Mouse (Mus musculus): ENCODE measurements around the gene Eya2. TPM values are rescaled to one million over a fixed set of nuclear protein-coding genes. Genes with fewer than 3 reads are reported as not detected.
"Not testable (repeated sequence)": the region's sequence is repeated elsewhere in the genome, so short reads cannot be mapped to it uniquely, and the experiment has no call there.

The Eya2 gene
- polyA plus RNA-seq, 1 experiment from 2014 or later, result 7.8 TPM

DNA sequence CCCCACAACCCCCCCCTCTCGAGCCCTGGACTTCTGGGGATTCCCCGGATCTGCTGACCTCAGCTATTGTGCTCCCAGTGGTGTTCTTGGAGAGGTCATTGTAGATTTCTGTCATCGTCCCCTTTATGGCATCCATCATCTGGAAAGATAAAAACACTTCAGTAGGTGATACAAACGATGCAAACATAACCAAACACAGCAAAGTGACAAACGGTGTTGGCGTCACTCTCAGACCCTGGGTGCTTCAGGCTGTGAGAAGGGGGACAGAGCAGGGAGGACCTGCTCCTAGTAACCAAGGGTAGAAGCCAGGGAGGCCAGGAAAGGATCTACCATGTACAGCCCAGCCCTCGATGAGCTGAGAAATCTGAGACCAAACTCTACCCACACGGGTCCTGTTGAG is 203.0 kb downstream of the Eya2 start:
- Histone ChIP-seq H3K9ac (no peak overlapping the region), H3K36me3 (replicated peaks) (peaks cover 84% of the 10 kb centered on the region), H3K4me3 (replicated peaks) (no peak overlapping the region), H3K27me3 (no peaks in the 10 kb centered on the region), H3K9me3 (no peaks in the 10 kb centered on the region), H3K27ac (no peak overlapping the region), H3K4me1 (peaks cover 3% of the 10 kb centered on the region; the same call in 1 of the 2 replicates), H3K4me2 (no peak overlapping the region)
- WGBS, result 69% methylated on average over 8 of the region's 8 CpGs
- no peak for ATAC-seq (ENCODE audit: low FRiP score)

DNA sequence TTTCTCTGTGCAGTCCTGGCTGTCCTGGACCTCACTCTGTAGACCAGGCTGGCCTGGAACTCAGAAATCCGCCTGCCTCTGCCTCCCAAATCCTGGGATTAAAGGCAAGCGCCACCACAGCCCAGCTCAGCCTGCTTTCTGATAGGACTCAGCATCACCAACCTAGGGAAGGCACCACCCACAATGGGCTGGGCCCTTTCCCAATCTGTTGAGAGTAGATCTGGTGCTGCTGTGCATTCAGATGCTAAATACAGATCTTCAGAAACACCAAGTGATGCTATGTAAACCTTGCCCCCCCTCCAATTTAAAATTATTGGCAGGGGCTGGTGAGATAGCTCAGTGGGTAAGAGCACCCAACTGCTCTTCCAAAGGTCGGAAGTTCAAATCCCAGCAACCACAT is 205.3 kb downstream of the Eya2 start:
- not testable (repeated sequence) for H3K9ac ChIP-seq; H3K4me1 ChIP-seq; H3K9me3 ChIP-seq; H3K4me2 ChIP-seq; H3K27ac ChIP-seq; ATAC-seq (ENCODE audit: low FRiP score); H3K27me3 ChIP-seq; H3K4me3 ChIP-seq (replicated peaks)
- peaks cover 81% of the 10 kb centered on the region for H3K36me3 ChIP-seq (replicated peaks)
- WGBS, result 95% methylated on average over 3 of the region's 3 CpGs

DNA sequence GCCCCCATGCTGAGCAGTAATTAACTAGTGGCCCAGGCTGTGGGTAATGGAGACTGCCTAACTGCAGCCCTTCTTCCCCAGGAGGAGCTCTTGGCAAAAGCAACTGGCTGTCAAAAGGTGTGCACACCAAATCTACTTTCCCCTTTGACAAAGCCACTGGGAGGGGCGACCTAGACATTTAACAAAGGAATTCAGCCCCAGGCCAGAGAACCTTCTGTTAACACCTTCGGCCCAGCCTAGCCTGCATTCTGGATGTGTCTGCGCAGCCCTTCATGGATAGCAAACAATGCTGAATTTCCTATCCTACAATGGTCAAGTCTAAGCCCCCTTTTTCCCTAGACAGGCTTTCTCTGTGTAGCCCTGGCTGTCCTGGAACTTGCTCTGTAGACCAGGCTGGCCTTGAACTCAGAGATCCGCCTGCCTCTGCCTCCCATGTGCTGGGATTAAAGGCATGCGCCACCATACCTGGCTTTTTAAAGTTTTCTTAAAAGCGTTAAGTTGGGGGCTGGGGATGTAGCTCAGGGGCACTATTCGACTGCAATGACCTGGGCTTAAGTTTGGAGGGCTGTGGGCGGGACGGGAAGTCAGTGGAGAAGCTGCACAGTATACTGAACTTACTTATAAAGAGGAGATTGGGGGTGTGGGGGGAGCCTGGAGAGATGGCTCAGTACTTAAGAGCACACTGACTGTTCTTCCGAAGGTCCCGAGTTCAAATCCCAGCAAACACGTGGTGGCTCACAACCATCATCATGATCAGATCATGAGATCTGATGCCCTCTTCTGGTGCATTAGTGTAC is 213.5 kb downstream of the Eya2 start:
- H3K9ac ChIP-seq, result no peak overlapping the region
- H3K27me3 ChIP-seq, result no peaks in the 10 kb centered on the region
- peaks cover 90% of the 10 kb centered on the region for H3K36me3 ChIP-seq (replicated peaks)
- no peak for ATAC-seq (ENCODE audit: low FRiP score)
- H3K4me2 ChIP-seq, result no peak overlapping the region
- no peak overlapping the region for H3K4me3 ChIP-seq (replicated peaks)
- no peaks in the 10 kb centered on the region for H3K9me3 ChIP-seq
- H3K27ac ChIP-seq, result no peak overlapping the region
- WGBS, result 96% methylated on average over 12 of the region's 12 CpGs
- no peaks in the 10 kb centered on the region for H3K4me1 ChIP-seq

DNA sequence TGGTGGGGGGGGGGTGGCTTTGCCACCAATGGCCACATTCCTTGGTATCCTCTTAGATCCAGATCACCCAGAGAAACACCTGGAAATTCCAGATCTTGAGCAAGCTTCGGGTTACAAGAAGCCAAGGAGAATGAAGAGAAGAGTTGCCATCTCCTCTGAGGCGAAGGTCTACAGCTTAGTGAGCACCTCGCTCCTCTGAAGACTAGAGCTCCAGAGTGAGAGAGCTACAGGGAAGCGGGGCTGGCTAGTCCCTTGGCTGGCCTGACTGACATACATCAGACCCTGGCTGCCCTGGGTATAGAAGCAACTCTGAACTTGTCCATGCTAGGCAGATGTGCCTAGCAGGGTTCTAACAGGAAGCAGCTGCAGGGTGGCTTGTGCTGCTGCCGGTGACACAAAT is 214.3 kb downstream of the Eya2 start:
- H3K27ac ChIP-seq, result no peak overlapping the region
- WGBS, result 97% methylated on average over 5 of the region's 5 CpGs
- no peak overlapping the region for H3K4me2 ChIP-seq
- no peaks in the 10 kb centered on the region for H3K27me3 ChIP-seq
- no peak overlapping the region for H3K4me3 ChIP-seq (replicated peaks)
- no peaks in the 10 kb centered on the region for H3K9me3 ChIP-seq
- no peaks in the 10 kb centered on the region for H3K4me1 ChIP-seq
- H3K36me3 ChIP-seq (replicated peaks), result peaks cover 95% of the 10 kb centered on the region
- ATAC-seq (ENCODE audit: low FRiP score), result no peak
- no peak overlapping the region for H3K9ac ChIP-seq

DNA sequence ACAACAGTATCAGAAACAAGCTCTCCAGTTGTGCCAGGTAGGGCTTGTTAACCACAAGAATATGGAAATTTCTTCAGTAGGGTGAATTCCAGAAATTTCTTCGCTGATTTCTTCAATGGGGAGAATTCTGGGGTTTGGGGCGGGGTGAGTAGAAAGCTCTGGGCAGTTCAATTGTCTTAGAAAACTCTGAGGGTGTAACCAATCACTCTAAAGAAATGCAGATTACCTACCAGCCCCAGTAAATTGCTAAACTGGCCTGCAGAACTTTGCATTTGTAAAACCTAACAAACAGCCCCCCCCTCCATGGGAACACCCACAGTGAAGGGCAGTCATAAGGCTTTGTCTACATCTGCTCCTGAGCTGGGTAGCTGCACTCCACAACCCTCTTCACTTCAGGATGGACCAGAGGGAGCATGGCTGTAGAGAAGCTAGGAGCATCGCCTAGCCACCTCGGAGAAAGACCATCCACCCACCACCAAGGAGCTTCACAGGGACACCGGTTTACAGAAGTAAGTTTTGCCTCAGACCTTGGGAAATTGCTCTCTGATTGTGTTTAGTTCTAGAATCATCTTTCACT is 215.2 kb downstream of the Eya2 start:
- 86% methylated on average over 5 of the region's 5 CpGs for WGBS
- H3K27me3 ChIP-seq, result no peaks in the 10 kb centered on the region
- H3K9me3 ChIP-seq, result no peaks in the 10 kb centered on the region
- H3K36me3 ChIP-seq (replicated peaks), result peaks cover 95% of the 10 kb centered on the region
- no peak for ATAC-seq (ENCODE audit: low FRiP score)
- no peak overlapping the region for H3K9ac ChIP-seq
- H3K27ac ChIP-seq, result no peak overlapping the region
- no peak overlapping the region for H3K4me2 ChIP-seq
- no peaks in the 10 kb centered on the region for H3K4me1 ChIP-seq
- H3K4me3 ChIP-seq (replicated peaks), result no peak overlapping the region

DNA sequence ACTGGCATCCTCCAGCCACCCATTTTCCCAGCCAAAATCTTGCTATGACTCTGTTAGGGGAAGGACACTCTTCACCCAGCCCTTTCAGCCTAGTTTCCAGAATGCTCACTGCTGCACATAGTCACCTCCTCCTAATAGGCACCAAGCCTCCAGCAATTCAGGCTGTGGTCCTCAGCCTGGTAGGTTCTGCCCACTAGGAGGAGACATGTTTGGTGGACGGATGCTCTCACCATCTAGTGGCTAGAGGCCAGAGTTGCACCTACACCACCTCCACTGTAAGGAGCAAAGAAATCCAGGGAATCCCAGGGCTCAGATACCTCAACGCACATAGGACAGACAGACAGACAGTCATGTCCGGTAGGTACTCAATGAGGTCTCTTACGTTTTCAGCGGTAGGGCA is 216.7 kb downstream of the Eya2 start:
- H3K9ac ChIP-seq, result no peak overlapping the region
- no peaks in the 10 kb centered on the region for H3K9me3 ChIP-seq
- H3K4me1 ChIP-seq, result peaks cover 7% of the 10 kb centered on the region
- no peaks in the 10 kb centered on the region for H3K27me3 ChIP-seq
- ATAC-seq (ENCODE audit: low FRiP score), result no peak
- no peak overlapping the region for H3K4me3 ChIP-seq (replicated peaks)
- H3K36me3 ChIP-seq (replicated peaks), result peaks cover 95% of the 10 kb centered on the region
- H3K27ac ChIP-seq, result no peak overlapping the region
- 64% methylated on average over 5 of the region's 5 CpGs for WGBS
- H3K4me2 ChIP-seq, result no peak overlapping the region

DNA sequence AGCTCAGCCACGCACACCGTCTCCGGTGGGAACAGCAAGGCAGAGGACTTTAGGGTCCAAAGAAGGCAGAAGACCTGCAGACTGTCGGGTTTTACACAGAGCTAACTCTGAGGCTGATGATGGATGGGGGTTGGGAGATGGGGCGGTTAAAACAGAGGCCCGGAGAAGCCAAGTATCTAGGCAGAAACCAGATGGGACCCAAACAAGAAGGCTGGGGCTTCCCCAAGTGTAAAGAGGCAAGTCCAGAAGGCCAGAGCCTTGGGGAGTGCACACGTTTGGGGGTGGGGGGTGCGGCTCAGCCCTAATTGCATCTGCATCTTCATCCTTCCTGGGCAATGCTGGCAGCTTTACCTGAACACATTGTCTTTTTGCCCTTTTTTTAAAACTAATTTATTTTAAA is 218.1 kb downstream of the Eya2 start:
- Histone ChIP-seq H3K9ac (no peak overlapping the region), H3K36me3 (replicated peaks) (peaks cover 94% of the 10 kb centered on the region), H3K27ac (no peak overlapping the region), H3K27me3 (no peaks in the 10 kb centered on the region), H3K4me3 (replicated peaks) (no peak overlapping the region), H3K9me3 (no peaks in the 10 kb centered on the region), H3K4me2 (no peak overlapping the region), H3K4me1 (peaks cover 7% of the 10 kb centered on the region)
- no peak for ATAC-seq (ENCODE audit: low FRiP score)
- 92% methylated on average over 8 of the region's 8 CpGs for WGBS

DNA sequence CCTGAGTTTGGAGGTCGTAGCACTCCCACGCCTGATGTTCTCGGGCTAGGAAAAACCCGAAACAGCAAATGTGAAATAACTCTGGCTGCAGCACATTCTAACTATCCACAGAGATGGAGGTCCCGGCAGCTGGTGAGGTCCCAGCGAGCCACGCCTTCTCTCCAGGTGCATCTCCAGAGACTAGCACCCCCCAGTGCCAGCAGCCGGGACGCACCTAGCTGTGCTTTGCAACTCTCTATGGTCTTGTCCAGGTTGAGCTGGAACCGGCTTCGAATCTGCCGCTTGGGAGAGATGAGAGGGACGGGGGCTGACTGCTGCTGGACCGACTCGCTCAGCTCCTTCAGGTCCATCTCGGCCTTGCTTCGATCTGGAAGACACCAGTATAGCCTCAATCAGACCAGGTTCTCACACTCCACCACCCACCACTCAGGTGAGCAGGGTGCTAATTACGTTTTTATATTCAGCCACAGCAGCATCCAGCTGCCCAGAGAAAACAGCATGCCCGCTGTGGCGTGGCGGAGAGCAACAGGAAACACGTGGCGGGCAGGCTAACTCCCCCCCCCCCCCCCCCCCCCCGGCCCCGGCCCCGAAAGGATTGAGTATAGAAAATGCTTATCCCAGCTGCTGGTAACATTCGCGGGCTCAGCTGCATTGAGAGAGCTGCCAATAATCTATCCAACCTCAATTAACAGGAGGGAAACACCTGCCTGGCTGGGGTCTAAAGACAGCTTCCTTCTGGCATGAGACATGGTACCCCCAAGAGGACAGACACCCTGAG is 220.5 kb downstream of the Eya2 start:
- Histone ChIP-seq H3K36me3 (replicated peaks) (peaks cover 86% of the 10 kb centered on the region), H3K9ac (no peak overlapping the region), H3K27ac (peak overlapping the region; percentile 59; the same call in 1 of the 2 replicates), H3K27me3 (no peaks in the 10 kb centered on the region), H3K4me1 (peaks cover 7% of the 10 kb centered on the region), H3K9me3 (no peaks in the 10 kb centered on the region), H3K4me2 (no peak overlapping the region), H3K4me3 (replicated peaks) (no peak overlapping the region)
- 85% methylated on average over 27 of the region's 28 CpGs for WGBS
- ATAC-seq (ENCODE audit: low FRiP score), result 0 out of 2 replicates have a peak, but pooled peaks have one; percentile 31

DNA sequence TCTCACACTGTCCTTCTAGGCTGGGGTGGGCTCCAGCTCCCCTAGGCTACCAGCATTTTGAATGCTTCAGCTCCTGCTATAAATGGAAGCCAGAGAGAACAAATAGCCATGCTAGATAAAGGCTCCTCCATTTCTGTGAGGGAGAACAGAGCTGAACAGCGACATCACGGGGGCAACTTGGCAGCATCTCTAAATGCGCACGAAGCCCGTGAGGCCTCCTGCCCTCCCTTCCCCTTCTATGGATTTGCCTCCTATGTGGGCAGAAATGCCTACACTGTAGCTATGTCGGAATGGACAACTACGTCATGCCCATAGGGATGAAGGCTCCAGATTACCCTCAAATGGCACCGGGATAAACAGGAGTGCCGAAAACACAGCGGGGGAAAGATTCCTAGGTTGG is 222.6 kb downstream of the Eya2 start:
- peaks cover 7% of the 10 kb centered on the region for H3K4me1 ChIP-seq
- 92% methylated on average over 10 of the region's 10 CpGs for WGBS
- peaks cover 85% of the 10 kb centered on the region for H3K36me3 ChIP-seq (replicated peaks)
- no peak overlapping the region for H3K4me2 ChIP-seq
- H3K27ac ChIP-seq, result no peak overlapping the region
- H3K4me3 ChIP-seq (replicated peaks), result no peak overlapping the region
- H3K9me3 ChIP-seq, result no peaks in the 10 kb centered on the region
- H3K9ac ChIP-seq, result no peak overlapping the region
- H3K27me3 ChIP-seq, result no peaks in the 10 kb centered on the region
- no peak for ATAC-seq (ENCODE audit: low FRiP score)

DNA sequence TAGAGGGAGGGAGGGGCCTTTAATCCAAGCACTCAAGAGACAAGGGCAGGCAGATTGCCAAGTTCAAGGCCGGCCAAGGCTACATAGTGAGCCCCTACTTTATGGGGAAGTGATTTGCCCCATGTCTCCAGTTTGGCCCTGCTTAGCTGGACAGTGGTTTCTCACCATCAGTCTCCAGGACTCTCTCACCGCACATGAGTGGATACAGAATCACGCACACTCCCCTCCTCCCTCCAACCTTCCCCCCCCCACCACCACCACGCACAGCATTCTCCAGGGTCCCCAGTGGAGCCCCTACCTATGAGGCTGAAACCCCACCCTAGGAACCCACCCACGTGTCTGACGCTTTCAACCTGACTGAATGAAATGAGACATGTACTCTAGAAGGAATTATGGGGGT is 223.7 kb downstream of the Eya2 start:
- H3K27me3 ChIP-seq, result no peaks in the 10 kb centered on the region
- WGBS, result 94% methylated on average over 6 of the region's 6 CpGs
- H3K9ac ChIP-seq, result no peak overlapping the region
- H3K4me2 ChIP-seq, result no peak overlapping the region
- no peak overlapping the region for H3K4me3 ChIP-seq (replicated peaks)
- peaks cover 87% of the 10 kb centered on the region for H3K36me3 ChIP-seq (replicated peaks)
- H3K27ac ChIP-seq, result no peak overlapping the region
- ATAC-seq (ENCODE audit: low FRiP score), result no peak
- H3K9me3 ChIP-seq, result no peaks in the 10 kb centered on the region
- peaks cover 7% of the 10 kb centered on the region for H3K4me1 ChIP-seq

DNA sequence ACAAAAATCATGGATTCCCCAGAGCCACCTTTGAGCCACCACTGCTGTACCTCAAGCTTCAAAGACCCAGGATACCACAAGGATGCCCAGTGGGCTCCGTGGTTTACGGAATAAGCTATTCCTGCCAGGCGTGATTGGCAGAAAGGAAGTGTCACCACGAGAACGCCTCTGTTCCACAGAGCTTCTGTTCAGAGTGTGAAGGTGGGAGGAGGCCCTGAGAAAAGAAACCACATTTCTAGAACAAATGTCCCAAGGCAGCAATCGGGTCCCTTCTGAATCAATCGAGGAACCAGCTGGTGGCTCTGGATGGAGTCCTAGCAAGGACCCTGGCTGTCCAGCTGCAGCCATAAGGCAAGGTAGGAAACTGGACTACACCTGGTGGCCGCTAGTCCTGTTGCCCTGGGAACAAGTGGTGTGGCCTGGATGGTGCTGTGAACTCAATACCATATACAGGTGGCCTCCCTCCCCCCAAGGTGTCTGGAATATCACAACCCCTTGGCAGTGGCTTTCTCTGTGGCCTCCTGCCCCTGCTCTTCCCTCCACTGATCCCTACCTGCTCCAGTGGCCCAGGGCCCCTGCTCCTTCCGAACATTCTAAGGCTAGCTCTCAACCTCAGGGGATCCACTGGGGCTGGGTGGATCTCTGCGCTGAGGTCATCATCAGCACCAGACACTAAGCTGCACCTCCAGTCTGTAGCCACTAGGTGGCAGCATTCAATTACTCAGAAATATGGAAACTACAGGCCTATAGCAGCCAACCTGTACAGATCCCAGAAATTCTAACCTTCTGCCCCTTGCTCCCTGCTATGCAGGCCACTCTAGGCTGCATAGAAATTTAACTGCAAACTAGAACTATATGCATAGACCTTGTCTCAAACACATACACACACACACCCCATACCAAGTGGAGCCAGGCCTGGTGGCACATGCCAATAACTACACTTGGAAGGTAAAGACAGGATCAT is 224.4 kb downstream of the Eya2 start:
- Histone ChIP-seq H3K4me3 (replicated peaks) (no peak overlapping the region), H3K9me3 (no peaks in the 10 kb centered on the region), H3K36me3 (replicated peaks) (peaks cover 87% of the 10 kb centered on the region), H3K9ac (no peak overlapping the region), H3K4me1 (peaks cover 7% of the 10 kb centered on the region), H3K27ac (no peak overlapping the region), H3K4me2 (no peak overlapping the region), H3K27me3 (no peaks in the 10 kb centered on the region)
- WGBS, result 80% methylated on average over 10 of the region's 10 CpGs
- ATAC-seq (ENCODE audit: low FRiP score), result peak; percentile 37

DNA sequence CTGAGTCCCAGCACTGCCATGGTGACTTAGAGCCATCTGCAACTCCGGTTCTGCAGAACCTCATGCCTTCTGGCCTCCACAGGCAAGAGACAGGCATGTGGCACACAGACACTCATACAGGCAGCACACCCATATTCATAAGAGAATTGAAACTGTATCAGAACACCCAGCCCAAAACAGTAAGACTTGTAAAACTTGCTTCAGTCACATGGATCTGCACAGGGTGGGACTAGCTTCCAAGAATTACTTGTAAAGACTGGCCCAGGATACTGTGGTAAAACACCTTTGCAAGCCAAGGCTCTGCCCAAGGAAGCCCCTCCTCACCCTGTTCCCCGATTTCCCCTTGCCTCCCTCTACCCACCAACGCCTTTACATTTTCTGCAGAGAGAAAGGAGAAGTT is 225.2 kb downstream of the Eya2 start:
- H3K27ac ChIP-seq, result no peak overlapping the region
- no peaks in the 10 kb centered on the region for H3K9me3 ChIP-seq
- no peaks in the 10 kb centered on the region for H3K27me3 ChIP-seq
- H3K9ac ChIP-seq, result no peak overlapping the region
- H3K36me3 ChIP-seq (replicated peaks), result peaks cover 87% of the 10 kb centered on the region
- H3K4me3 ChIP-seq (replicated peaks), result no peak overlapping the region
- H3K4me1 ChIP-seq, result peaks cover 11% of the 10 kb centered on the region
- 0 out of 2 replicates have a peak, but pooled peaks have one; percentile 2 for ATAC-seq (ENCODE audit: low FRiP score)
- WGBS, result 96% methylated on average over 3 of the region's 3 CpGs
- H3K4me2 ChIP-seq, result no peak overlapping the region

Data from forebrain, embryonic 12.5 days (tissue).